Mouse (Mus musculus) erythroid progenitor cell, adult 5-6 weeks (primary cell): ENCODE measurements around the gene H2afx. TPM values are rescaled to one million over a fixed set of nuclear protein-coding genes. Genes with fewer than 3 reads are reported as not detected.
"Not testable (repeated sequence)": the region's sequence is repeated elsewhere in the genome, so short reads cannot be mapped to it uniquely, and the experiment has no call there.

Experiments
- ATAC-seq: replicated peaks from 2 replicates; pipeline ENCODE4 v1.8.0; 2016; ENCODE audit warnings: moderate number of reproducible peaks, mild to moderate bottlenecking, moderate TSS enrichment, inconsistent platforms; ENCODE audit not compliant: poor library complexity, low FRiP score, severe bottlenecking
- total RNA-seq, 2 experiments: library from RNA; stranded (forward) in 1 of 2; stranded (reverse) in 1 of 2; fragments of 150-400 nt in 1 of 2; fragments of 186-747, 209-891 nt in 1 of 2; gene quantifications; 2 replicates each; pipeline versions ENCODE4 v1.2.3 to v1.2.4; 2015 to 2017; ENCODE audit warnings: low replicate concordance in 2 of 2

The H2afx gene
- total RNA-seq, 2 experiments from 2014 or later: 495 to 1,704 TPM

DNA sequence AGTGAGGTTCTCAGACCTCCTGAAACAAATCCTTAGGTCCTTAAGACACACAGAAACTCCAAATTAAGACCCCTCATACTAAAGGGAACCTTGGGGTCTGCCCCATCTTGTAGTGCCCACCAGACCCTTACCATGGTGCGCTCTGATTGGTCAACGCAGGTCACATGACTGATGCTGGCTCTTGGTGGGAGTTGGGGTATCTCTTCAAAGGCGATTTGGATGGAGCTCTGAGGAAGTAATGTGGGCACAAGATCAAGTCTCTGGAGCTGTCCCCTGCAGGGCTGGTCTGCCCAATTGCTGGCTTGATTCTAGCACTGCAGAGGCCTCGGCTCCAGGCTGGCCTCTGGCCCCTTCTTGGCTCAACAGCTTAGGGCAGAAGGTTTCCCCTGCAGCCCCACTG lies 17.0 kb upstream of the H2afx start:
- no peak for ATAC-seq

DNA sequence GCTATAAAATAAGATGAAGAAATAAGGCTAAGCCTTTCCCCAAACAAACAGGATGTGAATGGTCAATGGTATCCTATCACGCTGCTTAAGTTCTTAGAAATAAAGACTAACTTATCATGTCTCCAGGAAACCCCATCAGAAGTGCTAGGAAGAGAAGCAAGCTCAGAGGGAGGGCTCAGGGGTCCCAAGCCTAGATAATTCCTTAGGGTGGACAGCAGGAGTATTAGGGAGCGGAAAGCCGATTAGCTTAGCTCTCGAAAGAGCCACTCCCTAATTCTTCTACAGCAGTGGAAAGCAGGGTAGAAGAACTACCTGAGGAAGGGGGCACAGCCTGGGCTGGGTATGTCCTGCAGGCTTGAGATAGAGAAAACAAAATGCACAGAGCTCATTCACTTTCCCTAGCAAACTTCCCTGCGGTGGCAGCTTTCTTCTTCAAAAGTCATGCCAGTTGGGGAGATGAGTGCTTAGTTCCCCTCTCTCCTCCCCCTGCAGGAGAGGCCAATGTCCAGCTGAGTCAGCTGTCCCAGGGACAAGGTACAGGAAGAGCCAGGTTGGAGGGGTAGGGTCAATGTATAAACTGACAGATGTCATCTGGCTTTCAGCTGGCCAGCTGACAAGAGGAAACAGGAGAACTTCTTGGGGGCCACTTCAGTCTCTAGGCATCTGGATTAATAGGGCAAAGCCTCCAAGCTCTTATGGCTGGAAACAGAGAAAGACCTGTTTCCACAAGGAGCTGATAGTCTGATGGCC lies 16.2 kb upstream of the H2afx start:
- ATAC-seq: no peak

DNA sequence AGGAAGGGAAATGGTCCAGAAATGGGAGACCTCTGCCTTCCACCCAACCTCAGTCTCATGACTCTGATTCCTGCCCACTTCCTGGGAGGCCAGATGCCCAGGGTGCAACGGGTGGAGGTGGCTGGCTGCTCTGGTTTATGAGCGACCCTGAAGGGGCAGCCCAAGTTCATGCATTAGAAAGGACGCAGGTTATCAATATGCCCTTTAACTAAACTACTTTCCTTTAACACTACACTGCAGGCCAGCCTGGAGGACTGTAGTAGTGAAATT lies 15.7 kb upstream of the H2afx start:
- no peak for ATAC-seq

DNA sequence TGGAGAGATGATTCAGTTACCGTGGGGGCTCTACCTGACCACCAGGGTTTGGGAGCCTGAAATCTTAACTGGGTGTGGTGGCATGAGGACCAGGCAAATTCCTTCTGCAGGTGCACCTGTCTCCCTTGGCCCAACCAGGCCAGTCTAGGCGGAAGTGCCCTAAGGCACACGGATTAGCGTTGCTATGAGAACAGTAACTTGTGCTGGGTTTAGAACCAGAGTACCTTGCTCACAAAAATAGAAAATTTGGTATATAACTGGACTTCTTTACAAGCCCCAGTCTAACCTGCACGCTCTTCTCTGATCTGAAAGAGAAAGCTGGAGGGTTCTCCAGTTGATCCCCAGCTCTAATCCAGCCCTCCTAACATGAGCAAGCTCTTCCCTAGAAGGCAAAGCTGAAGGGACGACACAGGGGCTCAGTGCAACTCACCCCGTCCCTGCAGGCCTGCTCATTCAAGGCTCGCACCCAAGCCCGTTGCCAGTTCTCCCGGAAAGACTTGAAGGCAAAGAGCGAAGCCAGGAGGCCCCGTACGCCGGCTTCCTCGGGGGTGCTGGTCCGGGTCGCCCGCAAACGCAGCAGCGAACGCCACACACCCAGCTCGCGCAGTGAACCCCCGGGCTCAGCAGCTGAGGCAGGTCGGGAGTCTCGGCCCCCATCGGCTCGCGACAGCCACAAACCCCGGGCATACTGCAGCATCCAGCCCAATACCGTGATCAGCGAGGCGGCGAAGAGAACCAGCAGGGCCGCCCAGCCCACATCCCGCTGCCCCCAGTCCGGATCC lies 15.2 kb upstream of the H2afx start:
- ATAC-seq: peak; percentile 32

DNA sequence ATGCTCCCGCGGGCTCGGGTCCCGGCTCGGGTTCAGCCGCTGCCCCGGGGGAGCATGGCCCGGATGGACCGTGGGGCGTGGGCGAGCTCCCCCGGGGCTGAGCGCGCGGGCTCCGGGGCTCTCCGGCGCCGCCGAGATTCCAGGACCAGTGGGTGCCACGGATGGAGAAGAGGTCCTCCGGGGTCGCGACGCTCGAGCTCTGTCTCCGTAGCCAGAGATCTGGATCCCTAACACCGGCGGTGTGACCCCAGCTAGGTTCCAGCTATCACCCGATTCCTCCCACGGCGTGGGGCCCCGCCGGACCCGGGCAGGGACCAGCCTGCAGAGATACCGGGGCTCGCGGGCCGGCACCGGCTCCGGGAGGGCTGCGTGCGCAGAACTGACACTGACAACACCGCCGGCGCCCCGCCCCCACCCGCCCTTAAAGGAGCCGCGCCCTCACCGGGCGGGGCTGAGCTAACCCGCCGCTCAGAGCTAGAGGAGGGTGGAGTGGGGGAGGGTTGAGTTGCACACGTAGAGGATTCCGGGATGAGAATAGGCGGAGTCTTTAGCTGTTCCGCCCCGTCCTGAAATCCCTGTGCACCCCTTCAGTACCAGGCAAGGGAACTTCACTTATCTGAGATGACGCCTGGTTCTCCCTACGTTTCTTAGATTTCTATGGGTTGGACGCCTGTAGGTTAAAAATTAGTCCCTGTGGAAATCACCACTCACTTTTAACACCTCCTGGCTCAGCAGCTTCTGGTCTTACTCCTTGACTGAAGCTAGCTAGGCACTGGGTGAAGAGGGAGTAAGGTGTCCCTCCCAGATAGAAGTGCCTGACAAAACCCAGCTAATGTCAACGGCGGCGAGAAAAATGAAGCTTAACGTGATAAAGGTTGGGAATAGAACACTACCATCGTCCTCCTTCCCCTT lies 14.4 kb upstream of the H2afx start, which contains the start of gene C2cd2l:
C2cd2l (minus strand) TSS at position 399 of the 912 bp plus-strand sequence.
- ATAC-seq: peak; percentile 89

DNA sequence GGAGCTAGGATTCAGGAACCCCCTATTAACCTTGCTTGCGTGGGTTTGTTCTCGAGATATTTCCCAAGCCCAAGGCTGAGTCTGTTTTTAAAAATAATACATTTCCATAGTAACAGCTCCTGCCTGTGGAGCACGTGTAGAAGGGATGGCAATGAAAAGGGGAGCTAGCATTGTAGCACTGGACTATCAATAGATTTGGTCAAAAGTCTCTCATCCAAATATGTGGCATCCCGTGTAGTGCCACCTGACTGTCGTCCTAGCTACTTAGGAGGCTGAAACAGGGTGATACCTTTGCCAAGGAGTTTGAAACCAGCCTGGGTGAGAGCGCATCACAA lies 13.7 kb upstream of the H2afx start:
- ATAC-seq: no peak

DNA sequence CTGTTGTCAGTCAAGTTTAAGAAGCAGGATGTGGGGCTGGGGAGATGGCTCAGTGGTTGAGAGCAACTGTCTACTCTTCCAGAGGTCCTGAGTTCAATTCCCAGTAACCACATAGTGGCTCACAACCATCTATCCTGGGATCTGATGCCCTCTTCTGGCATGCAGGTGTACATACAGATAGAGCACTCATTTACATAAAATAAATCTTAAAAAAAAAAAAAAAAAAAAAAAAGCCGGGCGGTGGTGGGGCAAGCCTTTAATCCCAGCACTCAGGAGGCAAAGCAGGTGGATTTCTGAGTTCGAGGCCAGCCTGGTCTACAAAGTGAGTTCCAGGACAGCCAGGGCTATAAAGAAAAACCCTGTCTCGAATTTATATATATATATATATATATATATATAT lies 10.8 kb upstream of the H2afx start:
- ATAC-seq: not testable (repeated sequence)

DNA sequence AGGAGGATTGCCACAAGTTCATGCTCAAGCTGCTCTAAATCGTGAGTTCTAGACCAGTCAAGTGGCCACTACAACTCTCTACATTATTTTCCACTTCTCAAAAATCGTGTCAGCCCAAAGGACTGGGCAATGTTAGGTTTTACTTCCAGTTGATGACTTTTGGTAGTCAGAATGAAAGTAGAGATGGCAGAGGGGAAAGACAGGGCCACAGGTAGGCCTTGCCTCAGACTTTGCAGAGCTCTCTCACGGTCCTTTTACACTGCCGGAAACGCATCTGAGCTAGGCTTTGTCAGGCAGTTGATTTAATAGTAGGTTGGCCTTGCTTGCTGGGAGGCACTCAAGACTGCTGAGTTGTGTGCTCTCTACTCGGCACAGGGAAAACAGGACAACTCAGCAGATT lies 10.3 kb upstream of the H2afx start:
- no peak for ATAC-seq

DNA sequence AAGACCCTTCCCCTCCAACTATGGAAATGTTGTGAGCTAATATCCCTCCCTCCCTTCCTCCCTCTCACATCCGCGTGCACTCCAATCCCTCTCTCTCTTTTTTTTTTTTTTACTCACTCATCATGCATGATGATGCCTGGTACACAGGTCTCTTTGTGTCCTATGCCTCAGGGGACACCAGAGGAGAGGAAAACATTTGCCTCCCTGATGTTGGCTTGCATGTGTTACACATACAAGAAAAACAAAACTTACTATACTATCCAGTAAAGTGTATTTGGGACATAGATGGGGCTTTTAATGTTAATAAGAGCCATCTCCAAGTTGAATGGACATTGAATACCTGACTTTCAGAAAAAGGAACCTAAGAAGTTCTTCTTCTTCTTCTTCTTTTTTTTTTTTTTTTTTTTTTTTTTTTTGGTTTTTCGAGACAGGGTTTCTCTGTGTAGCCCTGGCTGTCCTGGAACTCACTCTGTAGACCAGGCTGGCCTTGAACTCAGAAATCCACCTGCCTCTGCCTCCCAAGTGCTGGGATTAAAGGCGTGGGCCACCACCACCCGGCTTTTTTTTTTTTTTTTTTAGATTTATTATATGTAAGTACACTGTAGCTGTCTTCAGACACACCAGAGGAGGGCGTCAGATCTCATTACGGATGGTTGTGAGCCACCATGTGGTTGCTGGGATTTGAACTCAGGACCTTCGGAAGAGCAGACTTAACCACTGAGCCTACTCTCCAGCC lies 9.3 kb upstream of the H2afx start:
- ATAC-seq: not testable (repeated sequence)

DNA sequence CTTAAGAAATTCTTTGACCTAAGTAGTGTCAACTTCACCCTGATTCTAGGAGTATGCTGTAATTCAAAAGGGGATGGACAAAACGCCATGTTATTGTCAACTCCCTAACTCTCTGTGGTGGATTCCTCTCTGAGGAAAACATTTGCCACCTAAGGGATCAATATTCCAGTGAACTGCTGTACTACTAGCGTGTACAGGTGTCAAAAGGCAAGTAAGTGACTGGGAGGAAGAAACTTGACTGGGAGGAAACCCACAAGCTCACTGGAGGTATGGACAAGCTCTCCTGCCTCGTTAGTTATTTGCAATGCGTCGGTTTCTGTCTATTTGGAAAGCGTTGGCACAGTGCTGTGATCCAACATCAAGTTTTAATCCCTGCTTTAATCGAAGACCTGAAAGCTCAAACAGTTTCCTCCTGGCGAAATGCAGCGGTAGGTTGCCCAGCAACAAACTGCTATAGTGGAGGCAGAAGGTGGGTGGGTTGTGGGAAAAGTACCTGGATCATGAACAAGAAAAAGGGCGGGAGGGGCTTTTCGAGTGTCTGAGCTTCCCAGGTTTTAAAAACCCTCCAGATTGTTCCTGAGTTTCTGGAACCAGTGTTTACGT lies 8.6 kb upstream of the H2afx start, which contains the start of gene Dpagt1:
Dpagt1 (plus strand) TSS at position 252 of the 603 bp plus-strand sequence.
- no peak for ATAC-seq

DNA sequence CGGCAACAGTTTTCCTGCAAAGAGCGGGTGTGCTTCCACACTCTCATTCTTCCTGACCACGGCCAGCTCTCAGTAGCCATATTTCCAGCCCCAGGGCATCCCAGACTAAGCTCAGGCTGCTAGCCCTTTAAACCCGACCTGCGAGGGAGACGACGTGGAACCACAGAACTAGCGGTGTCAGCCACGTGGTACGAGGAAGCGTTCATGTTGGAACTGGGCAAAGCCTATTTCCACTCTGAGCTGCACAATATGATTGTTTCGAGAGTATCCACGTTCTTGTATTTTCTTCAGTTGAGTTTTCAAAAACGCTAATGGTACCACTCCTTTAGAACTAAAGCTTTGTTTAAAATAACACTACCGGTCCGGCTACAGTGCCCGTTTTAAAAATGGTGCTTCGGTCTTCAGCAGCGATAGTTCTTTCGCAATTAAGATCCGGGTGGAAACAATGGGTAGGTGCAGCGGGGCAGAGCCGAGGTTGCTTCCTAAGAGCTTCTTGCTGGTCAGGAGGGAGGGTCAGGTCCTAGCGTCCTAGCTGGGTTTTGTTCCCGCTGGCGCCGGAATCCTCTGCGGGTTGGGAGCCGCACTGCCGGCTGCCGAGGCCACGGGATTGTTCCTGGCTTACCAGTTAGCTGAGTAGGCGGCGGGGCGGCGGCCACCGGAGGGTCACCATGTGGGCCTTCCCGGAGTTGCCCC lies 8.0 kb upstream of the H2afx start:
- ATAC-seq: peak; percentile 79

DNA sequence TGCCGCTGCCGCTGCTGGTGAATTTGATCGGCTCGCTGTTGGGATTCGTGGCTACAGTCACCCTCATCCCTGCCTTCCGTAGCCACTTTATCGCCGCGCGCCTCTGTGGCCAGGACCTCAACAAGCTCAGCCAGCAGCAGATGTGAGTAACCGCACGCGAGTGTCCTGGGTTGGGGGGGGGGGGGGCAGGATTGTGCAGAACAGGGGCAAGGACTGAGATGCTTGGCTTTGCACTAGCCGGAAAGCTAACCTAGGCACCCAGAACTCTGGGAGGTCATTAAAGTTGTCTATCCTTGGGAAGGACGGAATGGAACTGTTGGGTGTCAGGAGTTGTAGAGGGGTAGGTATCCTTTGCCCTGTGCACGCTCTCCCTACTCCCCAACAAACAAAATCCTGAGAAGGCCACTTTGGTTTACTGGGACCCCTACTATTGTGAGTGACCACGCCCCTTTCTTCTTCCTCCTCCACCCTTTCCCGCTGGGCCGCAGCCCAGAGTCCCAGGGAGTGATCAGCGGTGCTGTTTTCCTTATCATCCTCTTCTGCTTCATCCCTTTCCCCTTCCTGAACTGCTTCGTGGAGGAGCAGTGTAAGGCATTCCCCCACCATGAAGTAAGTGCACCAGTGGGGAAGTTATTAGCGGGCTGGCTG lies 7.3 kb upstream of the H2afx start:
- peak; percentile 56 for ATAC-seq

DNA sequence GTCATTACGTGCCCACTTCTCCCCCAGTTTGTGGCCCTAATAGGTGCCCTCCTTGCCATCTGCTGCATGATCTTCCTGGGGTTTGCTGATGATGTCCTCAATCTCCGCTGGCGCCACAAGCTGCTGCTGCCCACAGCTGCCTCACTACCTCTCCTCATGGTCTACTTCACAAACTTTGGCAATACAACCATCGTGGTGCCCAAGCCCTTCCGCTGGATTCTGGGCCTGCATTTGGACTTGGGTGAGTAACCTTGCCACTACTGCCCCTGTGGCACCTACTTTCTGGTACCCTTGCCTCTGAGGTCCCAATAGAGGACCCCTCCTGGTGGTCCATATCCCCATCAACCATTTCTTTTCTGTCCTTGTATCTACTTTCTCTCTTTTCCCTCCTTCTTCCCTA lies 6.6 kb upstream of the H2afx start:
- no peak for ATAC-seq

DNA sequence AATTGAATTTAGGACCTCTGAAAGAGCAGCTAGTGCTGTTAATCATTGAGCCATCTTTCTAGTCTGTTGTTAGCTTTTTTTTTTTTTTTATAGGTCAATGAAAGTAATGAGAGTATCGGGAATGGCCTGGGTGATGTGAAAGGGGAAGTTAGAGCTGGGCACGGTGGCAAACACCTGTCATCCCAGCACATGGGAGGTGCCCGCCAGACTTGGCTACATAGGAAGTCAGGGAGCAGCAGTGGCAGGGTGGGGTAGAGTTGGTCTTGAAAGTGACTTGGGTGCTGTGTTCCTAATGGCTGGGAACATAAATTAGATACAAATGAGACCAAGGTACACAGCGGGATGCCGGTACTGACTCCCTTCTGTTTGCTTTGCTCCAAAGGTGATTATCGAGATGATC lies 3.8 kb upstream of the H2afx start:
- no peak for ATAC-seq

DNA sequence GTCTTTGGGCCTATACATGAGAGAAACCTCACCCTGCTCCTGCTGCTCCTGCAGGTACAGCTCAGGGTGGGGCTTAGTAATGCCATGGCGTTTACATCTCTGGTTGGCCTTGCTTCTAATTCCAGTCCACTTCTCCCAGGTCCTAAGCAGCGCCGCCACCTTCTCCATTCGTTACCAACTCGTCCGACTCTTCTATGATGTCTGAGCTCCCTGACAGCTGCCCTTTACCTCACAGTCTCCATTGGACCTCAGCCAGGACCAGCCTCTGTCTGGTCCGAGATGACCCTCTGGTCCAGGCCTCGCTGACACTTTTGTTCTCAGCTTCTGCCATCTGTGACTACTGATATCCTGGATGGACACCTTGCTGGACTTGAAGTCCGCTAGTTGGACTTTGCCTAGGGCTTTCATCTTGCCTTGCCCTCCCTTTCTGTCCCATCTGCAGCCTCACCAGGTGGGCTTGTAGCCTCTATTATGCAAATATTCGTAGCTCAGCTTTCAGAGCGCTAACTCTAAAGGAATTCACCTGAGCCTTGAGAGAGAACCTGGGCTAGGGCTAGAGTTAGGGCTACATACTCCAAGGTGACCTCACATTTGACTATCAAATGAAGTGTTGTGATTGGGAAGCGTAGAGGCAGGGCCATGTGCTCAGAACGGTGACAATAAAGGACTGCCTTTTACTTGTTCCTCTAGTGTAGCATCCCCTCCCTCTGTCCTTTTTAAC lies 1.4 kb upstream of the H2afx start:
- ATAC-seq: no peak

DNA sequence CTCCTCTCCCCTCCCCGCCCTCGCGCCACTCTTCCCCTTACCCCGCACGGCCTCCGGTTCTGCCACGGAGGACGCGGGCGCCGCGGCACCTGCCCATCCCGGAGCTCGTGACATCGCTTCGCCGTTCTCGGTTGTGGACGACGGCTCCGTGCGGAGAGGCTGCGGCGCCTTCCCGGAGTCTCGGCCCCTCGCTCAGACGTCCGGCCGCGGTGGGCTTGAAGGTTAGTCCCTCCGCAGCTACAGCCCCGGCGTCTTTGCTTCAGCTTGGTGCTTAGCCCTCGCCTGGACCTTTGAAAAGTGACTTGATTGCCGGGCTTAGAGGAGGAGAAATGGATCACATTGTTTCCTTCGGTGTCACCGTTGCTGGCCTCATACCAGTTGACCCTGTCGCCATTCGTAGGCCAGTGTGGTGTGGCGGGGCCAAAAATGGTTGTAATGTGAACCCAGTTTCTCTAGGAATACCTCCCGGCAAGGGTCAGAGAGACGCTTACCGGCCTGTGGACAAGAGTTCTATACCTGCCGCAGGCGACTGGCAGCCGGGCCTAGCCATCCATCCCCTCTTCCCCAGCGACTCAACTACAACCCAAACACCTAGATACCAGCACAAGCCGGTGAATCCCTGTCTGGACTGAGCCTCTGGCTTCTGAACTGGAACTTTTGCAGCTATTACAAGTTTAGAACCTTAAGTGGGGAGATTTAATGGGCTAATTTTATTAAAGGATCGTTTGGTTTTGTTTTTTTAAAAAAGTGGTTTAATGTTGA lies 1.0 kb downstream of the H2afx start:
- peak; percentile 8; the same call in 1 of the 2 replicates for ATAC-seq

DNA sequence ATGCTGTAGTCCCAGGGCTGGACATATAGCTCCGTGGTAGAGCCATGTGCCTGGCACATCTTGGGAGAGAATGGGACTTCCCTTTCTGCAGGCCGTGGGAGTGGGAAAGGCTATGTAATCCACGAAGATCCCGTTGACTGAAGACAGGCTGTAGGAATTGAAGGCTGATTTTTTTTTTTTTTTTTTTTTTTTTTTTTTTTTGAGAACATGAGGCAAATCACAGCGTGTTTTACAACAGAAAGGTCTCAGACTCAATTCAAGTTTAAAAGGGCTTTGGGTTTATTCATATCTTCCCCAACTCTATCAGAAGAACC lies 1.6 kb downstream of the H2afx start:
- peak; percentile 20 for ATAC-seq
